Mouse (Mus musculus) embryonic facial prominence, embryonic 13.5 days (tissue): ENCODE measurements around the gene Cpvl. TPM values are rescaled to one million over a fixed set of nuclear protein-coding genes. Genes with fewer than 3 reads are reported as not detected.
A peak's percentile ranks its signal among the peaks of the same experiment; 100 is the strongest.

ENCODE experiments used
- ATAC-seq: fragments of 200-750 bp; cut with Nextera tagmentation; 2 replicates; pipeline ENCODE4 v1.8.0; 2017; ENCODE audit warnings: low read depth; ENCODE audit not compliant: insufficient number of reproducible peaks, insufficient read depth, low FRiP score, low TSS enrichment
- H3K27ac ChIP-seq: fragments of 300-500 bp; sonication (generic); 2 replicates; pipeline ENCODE4 v1.5.1; 2015; ENCODE audit warnings: moderate library complexity, mild to moderate bottlenecking, inconsistent platforms
- H3K27me3 ChIP-seq: fragments of 300-500 bp; sonication (generic); 2 replicates; pipeline ENCODE4 v1.6.1; 2015; ENCODE audit warnings: mild to moderate bottlenecking, inconsistent platforms
- H3K36me3 ChIP-seq: fragments of 300-500 bp; sonication (generic); 2 replicates; pipeline ENCODE4 v1.6.1; 2015; ENCODE audit warnings: mild to moderate bottlenecking, inconsistent platforms
- H3K4me1 ChIP-seq: fragments of 300-500 bp; sonication (generic); 2 replicates; pipeline ENCODE4 v1.6.1; 2015; ENCODE audit warnings: inconsistent platforms
- H3K4me2 ChIP-seq: fragments of 300-500 bp; sonication (generic); 2 replicates; pipeline ENCODE4 v1.6.1; 2015; ENCODE audit warnings: moderate library complexity, mild to moderate bottlenecking, inconsistent platforms
- H3K4me3 ChIP-seq: fragments of 300-500 bp; sonication (generic); 2 replicates; pipeline ENCODE4 v1.5.1; 2015; ENCODE audit warnings: mild to moderate bottlenecking, inconsistent platforms
- H3K9ac ChIP-seq: fragments of 300-500 bp; sonication (generic); 2 replicates; pipeline ENCODE4 v1.6.1; 2015; ENCODE audit warnings: mild to moderate bottlenecking, inconsistent platforms
- H3K9me3 ChIP-seq: fragments of 300-500 bp; sonication (generic); 2 replicates; pipeline ENCODE4 v1.6.1; 2016; ENCODE audit warnings: inconsistent platforms
- WGBS: fragments of 180-500 bp; shearing (Covaris S2); methylation state at CpG from one replicate; pipeline ENCODE4 v1.1.7; 2015; ENCODE audit warnings: mixed read lengths; 5-methylcytosine and 5-hydroxymethylcytosine counted together
- polyA plus RNA-seq: library from polyadenylated mRNA; unstranded; fragments of >200 nt; fragmentation: Nextera tagmentation; extraction: Ambion mirVana; gene quantifications from 2 replicates; pipeline ENCODE4 v1.2.1, GENCODE M21; 2015

Cpvl gene
- polyA plus RNA-seq, 1 experiment from 2014 or later: 0.22 TPM

DNA sequence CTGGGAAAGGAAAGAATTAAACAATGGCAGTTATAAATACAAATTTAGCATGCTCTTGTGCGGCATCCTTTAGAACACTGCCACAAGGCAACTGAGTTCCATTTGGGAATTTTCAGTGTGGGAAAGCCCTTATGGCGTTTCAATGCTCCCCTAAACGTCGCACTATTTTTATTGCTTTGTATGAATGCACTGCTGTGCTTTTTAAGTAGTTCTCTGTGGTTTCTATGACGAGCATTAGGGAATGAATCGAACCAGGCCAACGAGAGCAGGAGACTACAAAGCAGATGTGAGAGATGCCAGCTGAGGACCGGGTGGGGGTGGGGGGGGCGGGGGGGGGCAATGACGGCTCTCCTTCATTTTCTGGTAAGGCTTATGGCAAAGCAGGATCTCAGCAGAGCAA, 96.8 kb downstream of the Cpvl start:
- Histone ChIP-seq H3K4me1 (peaks cover 35% of the 10 kb centered on the region), H3K9me3 (no peaks in the 10 kb centered on the region), H3K9ac (no peak overlapping the region), H3K4me3 (no peak overlapping the region), H3K4me2 (0 out of 2 replicates have a peak overlapping the region, but pooled peaks have one; percentile 44), H3K27ac (no peak overlapping the region), H3K36me3 (no peaks in the 10 kb centered on the region), H3K27me3 (no peaks in the 10 kb centered on the region)
- ATAC-seq: no peak
- 23% methylated on average over 10 of the region's 10 CpGs for WGBS

DNA sequence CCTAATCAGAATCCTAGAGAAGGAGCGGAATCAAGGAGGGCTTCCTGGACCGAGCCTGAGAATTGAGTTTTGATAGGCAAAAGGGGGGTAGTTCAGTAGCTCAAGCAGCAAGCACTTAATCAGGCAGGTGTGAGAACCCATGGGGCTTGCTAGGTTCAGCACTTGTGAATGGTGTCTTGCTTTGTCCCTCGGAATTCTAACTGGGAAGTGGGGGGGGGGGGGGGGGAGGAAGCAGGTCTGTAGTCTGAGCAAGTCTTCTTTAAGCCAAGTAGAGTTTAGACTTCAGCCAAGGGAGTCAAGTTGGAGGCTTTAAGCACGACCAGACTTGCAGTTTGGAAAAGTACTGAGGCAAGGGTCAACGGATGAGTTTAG, 97.2 kb downstream of the Cpvl start:
- H3K4me1 ChIP-seq: peaks cover 35% of the 10 kb centered on the region
- WGBS: 24% methylated on average over 5 of the region's 5 CpGs

DNA sequence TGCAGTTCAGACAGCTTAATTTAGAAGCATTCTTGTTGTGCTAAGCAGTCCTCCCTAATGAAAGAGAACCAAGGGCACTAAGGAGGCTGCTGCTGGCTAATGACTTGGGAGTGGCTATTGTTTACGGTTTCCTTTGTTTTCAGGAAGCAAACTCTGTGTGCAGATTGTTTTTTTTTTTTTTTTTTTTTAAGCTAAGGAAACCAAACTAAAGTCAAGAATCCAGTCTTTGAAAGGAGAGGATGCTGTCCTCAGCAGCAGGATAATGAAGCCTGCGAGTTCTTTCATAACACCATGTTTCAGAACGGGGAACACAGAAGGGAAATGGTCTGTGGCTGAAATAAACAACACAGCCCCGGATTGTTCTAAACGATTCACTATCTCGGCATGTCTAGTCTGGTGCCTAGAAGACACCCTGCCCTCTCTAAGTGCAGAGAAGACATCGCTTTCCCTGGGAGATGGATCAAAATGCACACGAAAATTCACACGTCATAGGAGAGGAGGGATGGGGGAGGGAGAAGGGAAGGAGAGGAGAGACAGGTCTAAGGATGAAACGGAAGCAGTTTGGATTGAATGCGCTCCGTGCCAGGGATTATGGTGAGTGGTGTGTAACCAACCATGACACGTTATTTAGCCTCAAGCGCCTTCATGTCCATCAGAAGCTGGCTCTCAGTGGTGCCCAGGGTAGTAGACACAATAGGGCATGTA, 97.8 kb downstream of the Cpvl start:
- no peak overlapping the region for H3K4me3 ChIP-seq
- H3K9ac ChIP-seq: no peak overlapping the region
- 13% methylated on average over 14 of the region's 14 CpGs for WGBS
- ATAC-seq: no peak
- no peaks in the 10 kb centered on the region for H3K27me3 ChIP-seq
- H3K4me1 ChIP-seq: peaks cover 35% of the 10 kb centered on the region
- H3K36me3 ChIP-seq: no peaks in the 10 kb centered on the region
- H3K27ac ChIP-seq: no peak overlapping the region; the same call in 1 of the 2 replicates
- H3K9me3 ChIP-seq: no peaks in the 10 kb centered on the region
- peak overlapping the region; percentile 44 for H3K4me2 ChIP-seq

More for the DNA sequence above, 97.2 kb downstream of the Cpvl start:
- Histone ChIP-seq H3K4me2 (peak overlapping the region; percentile 44), H3K27me3 (no peaks in the 10 kb centered on the region), H3K4me3 (no peak overlapping the region), H3K9ac (no peak overlapping the region), H3K9me3 (no peaks in the 10 kb centered on the region), H3K36me3 (no peaks in the 10 kb centered on the region), H3K27ac (no peak overlapping the region; the same call in 1 of the 2 replicates)
- no peak for ATAC-seq

- Histone ChIP-seq H3K36me3 (no peaks in the 10 kb centered on the region), H3K27ac (no peak overlapping the region), H3K4me1 (peaks cover 35% of the 10 kb centered on the region), H3K4me2 (no peak overlapping the region), H3K4me3 (no peak overlapping the region), H3K27me3 (no peaks in the 10 kb centered on the region), H3K9me3 (no peaks in the 10 kb centered on the region), H3K9ac (no peak overlapping the region)
- 80% methylated on average over 8 of the region's 8 CpGs for WGBS
- ATAC-seq: no peak
Observed at GRCm38 (mm10) chr6:53879567-53879966, 98.9 kb downstream of the Cpvl start.

DNA sequence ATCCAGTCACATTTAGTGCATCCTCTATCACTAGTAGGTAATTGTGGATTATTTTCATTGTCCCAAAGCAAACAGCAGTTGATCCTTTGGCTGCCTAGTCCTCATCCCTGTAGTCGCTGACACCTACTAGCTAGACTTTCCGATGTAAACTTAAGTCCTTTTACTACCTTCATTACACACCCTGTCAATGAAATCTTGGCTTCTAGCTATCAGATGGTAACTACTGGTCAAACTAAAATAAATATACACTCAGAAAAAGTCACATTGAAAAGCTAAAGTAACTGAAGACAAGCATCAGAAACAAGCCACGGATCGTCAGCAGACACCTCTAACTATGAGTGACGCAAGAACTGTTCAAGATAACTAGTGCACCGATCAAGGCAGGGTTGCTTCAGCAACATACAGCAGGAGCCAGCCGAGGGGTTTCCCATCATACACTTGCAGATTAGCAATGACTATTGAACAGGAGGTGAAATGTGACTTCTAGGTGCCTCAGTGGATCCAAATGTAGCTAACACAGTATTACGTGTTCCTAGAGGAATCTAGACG, 103.5 kb downstream of the Cpvl start:
- Histone ChIP-seq H3K9me3 (no peaks in the 10 kb centered on the region), H3K27me3 (no peaks in the 10 kb centered on the region), H3K4me1 (no peaks in the 10 kb centered on the region; the same call in 1 of the 2 replicates), H3K4me2 (no peak overlapping the region), H3K4me3 (no peak overlapping the region), H3K36me3 (no peaks in the 10 kb centered on the region), H3K9ac (no peak overlapping the region), H3K27ac (no peak overlapping the region)
- 89% methylated on average over 9 of the region's 9 CpGs for WGBS
- ATAC-seq: no peak

DNA sequence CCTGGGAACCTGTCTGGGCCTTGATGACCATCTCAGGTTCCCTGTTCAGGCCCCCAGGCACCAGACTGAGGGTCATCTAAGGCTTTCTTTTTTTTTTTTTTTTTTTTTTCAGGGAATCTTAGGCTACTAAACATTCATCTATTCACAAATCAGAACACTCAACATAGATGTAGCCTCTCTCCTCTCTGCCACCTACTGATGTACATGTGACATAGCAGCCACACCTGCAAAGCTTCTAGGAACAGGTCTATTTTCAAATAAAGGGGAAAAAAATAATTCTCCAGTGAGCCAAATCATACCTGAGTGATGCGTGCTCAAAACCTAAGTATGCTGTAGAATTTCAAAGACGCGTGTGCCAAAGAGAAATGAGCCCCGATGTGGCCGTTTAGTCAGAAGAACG, 106.6 kb downstream of the Cpvl start:
- no peaks in the 10 kb centered on the region for H3K27me3 ChIP-seq
- no peaks in the 10 kb centered on the region for H3K9me3 ChIP-seq
- no peak overlapping the region for H3K4me2 ChIP-seq
- H3K4me3 ChIP-seq: no peak overlapping the region
- H3K9ac ChIP-seq: no peak overlapping the region
- peaks cover 3% of the 10 kb centered on the region; the same call in 1 of the 2 replicates for H3K4me1 ChIP-seq
- no peak overlapping the region for H3K27ac ChIP-seq
- ATAC-seq: no peak
- H3K36me3 ChIP-seq: no peaks in the 10 kb centered on the region
- WGBS: 94% methylated on average over 6 of the region's 6 CpGs

DNA sequence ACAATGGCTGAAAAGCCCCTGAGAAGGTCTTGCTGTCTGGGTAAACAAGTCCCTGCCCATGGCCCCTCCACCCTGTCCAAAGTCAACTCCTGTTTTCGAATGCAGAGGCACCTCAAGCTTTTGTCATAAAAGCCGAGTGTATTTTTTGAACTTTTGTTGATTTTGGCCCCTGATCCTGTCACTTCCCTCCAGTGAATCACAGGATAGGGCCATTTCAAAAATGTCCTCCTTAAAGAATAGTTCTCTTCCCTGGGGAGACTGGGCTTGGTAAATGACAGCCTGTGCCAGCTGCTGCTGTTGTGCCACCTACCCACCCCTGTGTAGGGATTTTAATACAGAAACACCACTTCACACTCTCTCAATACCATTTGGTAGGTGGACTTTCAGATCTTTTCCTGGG, 115.5 kb downstream of the Cpvl start:
- Histone ChIP-seq H3K9me3 (no peaks in the 10 kb centered on the region), H3K4me1 (peaks cover 30% of the 10 kb centered on the region), H3K4me2 (no peak overlapping the region), H3K9ac (no peak overlapping the region), H3K36me3 (no peaks in the 10 kb centered on the region), H3K27ac (no peak overlapping the region), H3K4me3 (no peak overlapping the region), H3K27me3 (no peaks in the 10 kb centered on the region)
- ATAC-seq: no peak
- WGBS: 89% methylated on average over 2 of the region's 2 CpGs

DNA sequence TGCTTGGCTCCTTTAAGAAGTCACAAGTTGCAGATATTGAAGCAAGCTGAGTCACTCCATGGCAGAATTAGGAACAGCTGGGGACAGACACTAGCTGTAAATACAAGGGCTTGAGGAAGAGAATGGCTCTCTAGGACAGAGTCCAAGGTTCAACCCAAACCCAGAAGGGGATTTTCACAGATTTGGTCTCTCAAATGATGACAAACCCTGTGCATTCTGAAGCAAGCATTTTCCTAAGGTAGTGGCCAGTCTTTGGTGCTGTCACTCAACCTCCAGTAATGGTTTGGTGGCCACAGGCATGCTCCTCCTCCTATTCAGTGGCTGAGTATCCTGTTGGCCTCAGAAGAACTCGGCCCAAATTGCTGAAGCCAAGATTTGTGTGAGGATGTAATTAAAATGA, 119.4 kb downstream of the Cpvl start:
- Histone ChIP-seq H3K9ac (no peak overlapping the region), H3K36me3 (no peaks in the 10 kb centered on the region), H3K4me3 (no peak overlapping the region), H3K4me2 (no peak overlapping the region), H3K4me1 (peaks cover 48% of the 10 kb centered on the region), H3K9me3 (no peaks in the 10 kb centered on the region), H3K27ac (no peak overlapping the region), H3K27me3 (no peaks in the 10 kb centered on the region)
- WGBS: 18% methylated on average over 1 of the region's 1 CpGs
- ATAC-seq: no peak

DNA sequence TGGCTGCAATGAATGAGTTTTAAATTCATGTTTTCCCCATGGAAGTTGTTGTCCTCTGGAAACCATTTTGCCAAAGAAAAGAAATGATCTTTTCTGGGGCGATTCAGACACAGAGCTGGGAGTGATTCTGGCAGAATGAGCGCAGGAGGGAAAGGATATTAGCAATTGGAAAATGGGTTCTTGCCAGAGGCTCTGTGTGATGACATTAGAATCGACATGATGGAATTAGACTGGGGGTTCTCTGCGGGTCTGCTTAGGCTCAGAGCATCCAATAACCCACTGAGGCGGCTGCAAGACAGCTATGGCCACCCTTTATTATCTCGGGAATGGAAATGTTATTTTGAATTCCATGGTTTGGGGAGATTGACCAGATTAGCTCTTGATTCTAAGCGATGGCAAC, 120.6 kb downstream of the Cpvl start:
- H3K27ac ChIP-seq: peak overlapping the region; percentile 57

DNA sequence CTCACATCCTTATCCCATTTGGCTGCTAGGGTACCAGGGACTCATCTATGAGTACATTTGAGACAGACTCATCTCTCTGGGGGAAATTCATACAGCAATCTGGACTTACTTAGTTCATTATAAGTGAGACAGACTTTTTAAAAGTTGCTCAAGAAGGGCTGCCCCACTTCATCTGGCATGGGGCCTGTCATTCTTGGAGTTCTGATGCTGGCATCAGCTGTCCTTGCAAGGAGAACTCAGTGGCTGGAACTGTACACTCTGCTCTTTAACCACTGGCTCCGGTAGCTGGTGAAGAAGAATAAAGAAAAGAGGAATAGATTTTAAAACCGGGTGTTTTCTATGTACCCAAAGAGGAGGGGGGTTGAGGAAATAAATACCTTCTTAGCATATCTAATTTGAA, 121.7 kb downstream of the Cpvl start:
- no peaks in the 10 kb centered on the region; the same call in 1 of the 2 replicates for H3K27me3 ChIP-seq
- H3K27ac ChIP-seq: peak overlapping the region; percentile 62; the same call in 1 of the 2 replicates
- 55% methylated on average over 2 of the region's 2 CpGs for WGBS

More for the DNA sequence above, 120.6 kb downstream of the Cpvl start:
- no peak overlapping the region; the same call in 1 of the 2 replicates for H3K4me2 ChIP-seq
- 30% methylated on average over 7 of the region's 7 CpGs for WGBS
- H3K4me1 ChIP-seq: peaks cover 49% of the 10 kb centered on the region
- H3K9me3 ChIP-seq: no peaks in the 10 kb centered on the region
- H3K36me3 ChIP-seq: no peaks in the 10 kb centered on the region
- no peak for ATAC-seq
- H3K27me3 ChIP-seq: no peaks in the 10 kb centered on the region
- H3K4me3 ChIP-seq: no peak overlapping the region
- no peak overlapping the region for H3K9ac ChIP-seq

GRCm38 (mm10) chr6:53854971-53855856, 123.3 kb downstream of the Cpvl start:
- Histone ChIP-seq H3K36me3 (no peaks in the 10 kb centered on the region), H3K27ac (peak overlapping the region; percentile 34), H3K9me3 (no peaks in the 10 kb centered on the region), H3K4me1 (peaks cover 49% of the 10 kb centered on the region), H3K4me3 (no peak overlapping the region), H3K27me3 (no peaks in the 10 kb centered on the region; the same call in 1 of the 2 replicates), H3K9ac (no peak overlapping the region), H3K4me2 (no peak overlapping the region)
- ATAC-seq: no peak
- 69% methylated on average over 12 of the region's 12 CpGs for WGBS

More for the DNA sequence above, 121.7 kb downstream of the Cpvl start:
- H3K4me2 ChIP-seq: no peak overlapping the region
- no peaks in the 10 kb centered on the region for H3K9me3 ChIP-seq
- H3K9ac ChIP-seq: no peak overlapping the region
- H3K36me3 ChIP-seq: no peaks in the 10 kb centered on the region
- H3K4me3 ChIP-seq: no peak overlapping the region
- ATAC-seq: no peak
- peaks cover 49% of the 10 kb centered on the region for H3K4me1 ChIP-seq
